Mouse (Mus musculus) intestine, postnatal 0 days (tissue): ENCODE measurements at regions not wholly inside any gene's neighbourhood (a gene's known extent, or its start where the extent isn't known, plus 50 kb on each side); places are given as distances from the start of the nearest gene placed in this dataset.

Experiments used
- ATAC-seq: fragments of 200-750 bp; cut with Nextera tagmentation; 2 replicates; pipeline ENCODE4 v1.8.0; 2017; ENCODE audit warnings: mild to moderate bottlenecking, moderate TSS enrichment, moderate library complexity
- H3K27ac ChIP-seq: fragments of 300-500 bp; sonication (generic); 2 replicates; pipeline ENCODE4 v1.5.1; 2014; ENCODE audit warnings: mild to moderate bottlenecking, low read depth, low read length, moderate library complexity
- H3K27me3 ChIP-seq: fragments of 300-500 bp; sonication (generic); replicated peaks from 2 replicates; pipeline ENCODE4 v1.6.1; 2014; ENCODE audit warnings: low read length, mixed read lengths; ENCODE audit not compliant: control insufficient read depth, insufficient read depth
- H3K36me3 ChIP-seq: fragments of 300-500 bp; sonication (generic); 2 replicates; pipeline ENCODE4 v1.6.1; 2014; ENCODE audit warnings: mild to moderate bottlenecking, moderate library complexity; ENCODE audit not compliant: control insufficient read depth, insufficient read depth
- H3K4me1 ChIP-seq: fragments of 300-500 bp; sonication (generic); replicated peaks from 2 replicates; pipeline ENCODE4 v1.6.1; 2014; ENCODE audit warnings: antibody characterized with exemption, low read length, mixed read lengths; ENCODE audit not compliant: control insufficient read depth, insufficient read depth
- H3K4me2 ChIP-seq: fragments of 300-500 bp; sonication (generic); replicated peaks from 2 replicates; pipeline ENCODE4 v1.6.1; 2014; ENCODE audit warnings: low read depth, mild to moderate bottlenecking, moderate library complexity
- H3K4me3 ChIP-seq: fragments of 300-500 bp; sonication (generic); 2 replicates; pipeline ENCODE4 v1.5.1; 2014; ENCODE audit warnings: low read depth, low read length
- H3K9ac ChIP-seq: fragments of 300-500 bp; sonication (generic); 2 replicates; pipeline ENCODE4 v1.6.1; 2014; ENCODE audit warnings: mild to moderate bottlenecking, low read depth, low read length
- H3K9me3 ChIP-seq: fragments of 300-500 bp; sonication (generic); 2 replicates; pipeline ENCODE4 v1.6.1; 2016; ENCODE audit warnings: mixed run types; ENCODE audit not compliant: control insufficient read depth
- CTCF ChIP-seq: sonication (generic); IDR thresholded peaks from 2 replicates; pipeline ENCODE4 v1.5.1; 2016; ENCODE audit warnings: low read depth, mild to moderate bottlenecking, control low read depth, antibody characterized with exemption, moderate library complexity
- WGBS: fragments of 180-500 bp; shearing (Covaris S2); extraction: QIAGEN DNeasy Blood & Tissue Kit; methylation state at CpG from one replicate; pipeline ENCODE4 v1.1.7; 2014; 5-methylcytosine and 5-hydroxymethylcytosine counted together

DNA sequence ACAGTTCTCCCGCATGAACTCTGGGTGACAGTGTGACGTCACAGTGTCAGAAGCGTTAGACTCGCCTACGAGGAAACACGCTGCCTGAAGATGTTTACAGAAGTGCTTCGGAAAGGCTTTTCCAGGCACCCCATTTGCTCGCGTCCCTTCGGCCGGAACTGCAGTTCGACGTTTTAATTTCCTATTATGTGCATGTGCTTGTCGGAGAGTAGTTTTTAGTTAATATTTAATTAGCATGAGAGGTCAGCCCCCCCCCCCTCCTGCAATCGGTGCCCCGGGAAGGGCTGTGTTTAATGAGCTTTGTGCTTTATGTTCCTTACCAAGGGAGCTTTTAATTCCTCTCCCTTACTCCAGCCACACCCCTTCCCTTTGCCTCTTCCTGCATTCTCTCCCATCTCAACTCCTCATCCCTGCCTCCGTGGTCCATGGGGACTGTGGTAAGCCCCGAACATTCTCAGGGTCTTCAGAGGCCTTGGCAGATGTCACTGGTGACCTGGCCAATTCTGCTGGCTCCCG lies 92.8 kb upstream of the Mrps10 start:
- Histone ChIP-seq H3K9ac (no peak overlapping the region), H3K36me3 (no peaks in the 10 kb centered on the region; the same call in 1 of the 2 replicates), H3K27me3 (no peaks in the 10 kb centered on the region), H3K4me3 (no peak overlapping the region), H3K27ac (no peak overlapping the region), H3K4me2 (peak overlapping the region; percentile 47), H3K4me1 (0 out of 2 replicates have a peak, but pooled peaks cover 3% of the 10 kb centered on the region), H3K9me3 (no peaks in the 10 kb centered on the region)
- ATAC-seq, result peak; percentile 41
- 36% methylated on average over 19 of the region's 19 CpGs for WGBS
- no peak for TF ChIP-seq CTCF

GRCm38 (mm10) chr17:47273309-47273708 lies 95.4 kb upstream of the Mrps10 start:
- Histone ChIP-seq H3K4me1 (0 out of 2 replicates have a peak, but pooled peaks cover 3% of the 10 kb centered on the region), H3K36me3 (no peaks in the 10 kb centered on the region; the same call in 1 of the 2 replicates), H3K4me2 (no peak overlapping the region), H3K27ac (no peak overlapping the region), H3K27me3 (no peaks in the 10 kb centered on the region), H3K9me3 (no peaks in the 10 kb centered on the region), H3K4me3 (no peak overlapping the region), H3K9ac (no peak overlapping the region)
- no peak for ATAC-seq
- no peak for TF ChIP-seq CTCF
- 90% methylated on average over 7 of the region's 7 CpGs for WGBS

- WGBS, result 67% methylated on average over 7 of the region's 7 CpGs
- 0 out of 2 replicates have a peak, but pooled peaks cover 4% of the 10 kb centered on the region for H3K9me3 ChIP-seq
- H3K36me3 ChIP-seq, result no peaks in the 10 kb centered on the region; the same call in 1 of the 2 replicates
- no peak overlapping the region for H3K4me2 ChIP-seq
- H3K4me3 ChIP-seq, result no peak overlapping the region
- 0 out of 2 replicates have a peak, but pooled peaks cover 3% of the 10 kb centered on the region for H3K4me1 ChIP-seq
- H3K27ac ChIP-seq, result no peak overlapping the region
- no peaks in the 10 kb centered on the region for H3K27me3 ChIP-seq
- H3K9ac ChIP-seq, result no peak overlapping the region
- TF ChIP-seq CTCF, result no peak
- ATAC-seq, result no peak
Measured at GRCm38 (mm10) chr17:47271979-47272677, 96.6 kb upstream of the Mrps10 start.

DNA sequence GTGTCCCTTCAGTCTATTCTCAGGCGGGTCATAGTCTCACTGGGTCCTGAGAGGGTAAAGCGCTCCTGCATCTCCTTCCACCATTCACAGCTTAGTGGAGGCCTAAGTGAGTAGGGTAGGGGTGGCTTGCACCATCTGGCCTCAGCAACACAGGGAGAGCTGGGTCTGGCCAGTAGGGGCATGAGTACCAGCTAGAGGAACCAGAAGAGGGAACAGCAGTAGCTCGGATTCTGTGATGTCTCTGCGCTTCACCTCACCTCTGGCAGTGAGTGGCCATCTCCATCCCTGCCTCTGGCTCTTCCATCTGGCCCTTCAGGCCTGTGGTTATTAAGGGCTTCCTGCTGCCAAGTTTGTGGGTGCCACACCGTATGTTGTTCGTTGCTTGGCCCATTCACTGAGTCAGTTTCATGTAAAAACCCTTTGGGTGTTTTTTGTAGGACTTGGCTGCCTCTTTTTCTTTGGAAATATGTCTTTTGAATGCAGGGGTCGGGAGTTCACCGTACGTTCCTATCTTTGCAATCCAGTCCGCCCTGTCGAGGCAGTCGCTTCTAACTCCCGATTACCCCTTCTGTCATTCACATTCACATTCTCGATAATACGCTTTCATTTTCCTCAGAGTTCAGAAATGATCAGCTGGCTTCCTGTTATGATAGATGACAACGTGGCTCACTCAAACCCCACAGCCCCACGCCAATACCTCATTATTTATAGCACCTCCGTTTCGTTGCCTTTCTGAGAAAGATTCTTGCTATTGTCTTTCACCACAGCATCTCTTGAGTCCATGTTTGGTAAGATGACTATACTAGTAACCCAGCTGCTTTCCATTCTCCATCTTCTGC lies 99.4 kb upstream of the Mrps10 start:
- TF ChIP-seq CTCF, result 0 out of 2 replicates have a peak, but pooled peaks have one; percentile 17
- no peak overlapping the region for H3K4me2 ChIP-seq
- H3K27me3 ChIP-seq, result no peaks in the 10 kb centered on the region
- H3K9ac ChIP-seq, result no peak overlapping the region
- no peaks in the 10 kb centered on the region for H3K4me1 ChIP-seq
- whole genome bisulfite sequencing, result 88% methylated on average over 19 of the region's 19 CpGs
- no peaks in the 10 kb centered on the region for H3K36me3 ChIP-seq
- ATAC-seq, result no peak
- no peak overlapping the region for H3K27ac ChIP-seq
- H3K9me3 ChIP-seq, result 0 out of 2 replicates have a peak, but pooled peaks cover 4% of the 10 kb centered on the region
- H3K4me3 ChIP-seq, result no peak overlapping the region

- no peak overlapping the region for H3K27ac ChIP-seq
- 0 out of 2 replicates have a peak, but pooled peaks cover 4% of the 10 kb centered on the region for H3K9me3 ChIP-seq
- H3K4me2 ChIP-seq, result no peak overlapping the region
- TF ChIP-seq CTCF, result peak; percentile 53
- H3K36me3 ChIP-seq, result no peaks in the 10 kb centered on the region
- H3K27me3 ChIP-seq, result no peaks in the 10 kb centered on the region
- no peak for ATAC-seq
- WGBS, result 92% methylated on average over 4 of the region's 4 CpGs
- no peak overlapping the region for H3K4me3 ChIP-seq
- no peaks in the 10 kb centered on the region for H3K4me1 ChIP-seq
- H3K9ac ChIP-seq, result no peak overlapping the region
Measured at GRCm38 (mm10) chr17:47267843-47268242, 100.8 kb upstream of the Mrps10 start.

GRCm38 (mm10) chr17:47267076-47267475 lies 101.6 kb upstream of the Mrps10 start:
- H3K27ac ChIP-seq, result no peak overlapping the region
- no peaks in the 10 kb centered on the region for H3K36me3 ChIP-seq
- H3K9me3 ChIP-seq, result 0 out of 2 replicates have a peak, but pooled peaks cover 4% of the 10 kb centered on the region
- H3K4me2 ChIP-seq, result no peak overlapping the region
- H3K9ac ChIP-seq, result no peak overlapping the region
- no peak overlapping the region for H3K4me3 ChIP-seq
- TF ChIP-seq CTCF, result no peak
- H3K27me3 ChIP-seq, result no peaks in the 10 kb centered on the region
- no peaks in the 10 kb centered on the region for H3K4me1 ChIP-seq
- no peak for ATAC-seq
- WGBS, result 95% methylated on average over 13 of the region's 13 CpGs
